Mouse (Mus musculus) layer of hippocampus, postnatal 25 days (tissue): ENCODE data around the gene Il4i1. TPM values are rescaled to one million over a fixed set of nuclear protein-coding genes. Genes with fewer than 3 reads are reported as not detected.

Experiments
- DNase-seq, 2 experiments: peaks; one replicate each; pipeline ENCODE4 v3.0.0; 2022; ENCODE audit warnings: mixed read lengths in 2 of 2, low spot score in 1 of 2; ENCODE audit errors: extremely low spot score in 1 of 2
- microRNA-seq, 2 experiments: library from miRNA; unstranded; fragments of <30 nt; microRNA quantifications; one replicate each; pipeline ENCODE4 v1.2.0; 2021
- total RNA-seq, 2 experiments: library from RNA; stranded (reverse); gene quantifications; 2 replicates each; pipeline ENCODE4 v1.2.3; 2021

Il4i1 gene
- total RNA-seq, 2 experiments from 2014 or later = 1.4 to 2.4 TPM

DNA sequence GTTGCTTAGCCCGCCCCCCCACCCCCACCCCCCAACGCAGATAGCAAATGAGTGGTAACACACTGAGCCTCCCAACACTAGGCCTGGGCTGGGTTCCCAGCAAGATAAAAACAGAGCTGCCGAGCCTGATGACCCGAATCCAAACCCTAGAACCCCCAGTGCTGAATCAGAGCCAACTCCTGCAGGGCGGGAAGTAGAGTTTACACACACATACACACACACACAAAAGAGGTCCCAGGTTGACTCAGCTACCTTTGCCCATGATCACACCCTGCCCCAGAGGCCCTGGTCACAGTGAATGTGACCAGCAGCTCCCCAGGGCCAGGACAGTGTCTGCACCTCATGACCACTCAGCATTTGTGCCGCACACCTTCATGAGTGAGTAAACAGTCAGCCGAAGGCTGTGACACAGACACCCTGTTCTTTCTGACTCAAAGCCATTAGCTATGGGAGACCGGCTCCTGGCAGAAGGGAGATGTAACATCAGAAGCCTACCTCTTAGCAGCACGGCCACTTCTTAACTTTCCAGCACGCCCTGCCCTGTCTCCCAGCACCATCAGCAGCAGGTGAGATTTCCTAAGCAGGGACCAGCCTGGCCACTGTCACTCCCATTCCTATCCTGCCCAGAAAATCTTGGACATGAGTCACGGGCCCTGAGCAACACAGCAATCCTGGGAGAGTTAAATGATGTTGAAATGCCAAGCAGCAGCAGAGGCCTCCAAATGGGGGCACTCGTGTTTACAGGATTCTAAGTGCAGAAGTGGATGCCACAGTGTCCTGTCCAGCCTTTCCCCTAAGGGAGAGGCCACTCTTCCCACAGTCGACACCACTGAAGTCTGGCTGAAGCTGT lies 72.3 kb downstream of the Il4i1 start:
- DNase-seq = no peak

DNA sequence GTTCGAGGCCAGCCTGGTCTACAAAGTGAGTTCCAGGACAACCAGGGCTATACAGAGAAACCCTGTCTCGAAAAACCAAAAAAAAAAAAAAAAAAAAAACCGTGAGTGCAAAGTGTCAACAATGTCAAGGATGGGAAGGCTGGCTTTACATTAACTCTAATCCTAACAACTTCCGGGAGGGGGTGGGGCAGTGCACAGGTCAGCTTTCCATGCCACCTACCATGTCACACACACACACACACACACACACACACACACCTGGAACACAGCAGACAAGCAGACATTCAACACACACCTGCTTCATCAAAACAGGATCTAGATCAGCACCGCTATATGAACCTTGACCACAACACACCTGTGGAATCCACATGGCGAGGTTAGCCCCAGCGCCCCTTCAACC lies 74.0 kb downstream of the Il4i1 start:
- no peak for DNase-seq

Small RNA genes within 50 kb of the gene (microRNA-seq; reads per million reads assigned to microRNA genes)
- gene Mir707 = 0 reads per million in 2 experiments

Other genes starting within 250 kb of the Il4i1 start
- not detected for gene Napsa, start 244.0 kb upstream of the Il4i1 start, total RNA-seq
- gene Kcnc3, start 225.7 kb upstream of the Il4i1 start, total RNA-seq = 100 to 1,000 TPM; 167 to 190 TPM
- gene Myh14, start 145.5 kb upstream of the Il4i1 start, total RNA-seq = 10 to 100 TPM; 25.0 to 31.0 TPM
- not detected for gene Izumo2, start 107.6 kb upstream of the Il4i1 start, total RNA-seq
- gene Vrk3, start 68.0 kb upstream of the Il4i1 start, total RNA-seq = 10 to 100 TPM; 33.8 to 35.0 TPM
- gene Zfp473, start 65.3 kb upstream of the Il4i1 start, total RNA-seq = under 1 TPM; 0.31 to 0.37 TPM
- 10 to 100 TPM; 30.7 to 31.1 TPM for gene Nup62, start 299 bp upstream of the Il4i1 start, total RNA-seq
- gene Atf5, start 271 bp downstream of the Il4i1 start, total RNA-seq = 10 to 100 TPM; 26.7 to 31.2 TPM
- 10 to 100 TPM; 76.1 to 79.5 TPM for gene Akt1s1, start 32.6 kb downstream of the Il4i1 start, total RNA-seq
- 10 to 100 TPM; 59.0 to 61.0 TPM for gene Tbc1d17, start 32.7 kb downstream of the Il4i1 start, total RNA-seq
- 10 to 100 TPM; 31.1 to 34.0 TPM for gene Pnkp, start 40.8 kb downstream of the Il4i1 start, total RNA-seq
- 100 to 1,000 TPM; 311 to 358 TPM for gene Ptov1, start 53.4 kb downstream of the Il4i1 start, total RNA-seq
- gene Med25, start 76.3 kb downstream of the Il4i1 start, total RNA-seq = 100 to 1,000 TPM; 105 to 108 TPM
- gene Fuz, start 79.7 kb downstream of the Il4i1 start, total RNA-seq = 10 to 100 TPM; 27.3 to 29.2 TPM
- 100 to 1,000 TPM; 304 to 306 TPM for gene Ap2a1, start 113.1 kb downstream of the Il4i1 start, total RNA-seq
- 1 to 10 TPM in 1 of 2 experiments, under 1 TPM in 1; 0.73 to 1.0 TPM for gene Tsks, start 126.8 kb downstream of the Il4i1 start, total RNA-seq
- 100 to 1,000 TPM; 117 to 128 TPM for gene Cpt1c, start 158.5 kb downstream of the Il4i1 start, total RNA-seq
- gene Prmt1, start 170.2 kb downstream of the Il4i1 start, total RNA-seq = 100 to 1,000 TPM; 161 to 174 TPM
- gene Irf3, start 181.3 kb downstream of the Il4i1 start, total RNA-seq = 10 to 100 TPM; 39.5 to 40.1 TPM
- 1 to 10 TPM; 1.9 to 3.4 TPM for gene Bcl2l12, start 182.3 kb downstream of the Il4i1 start, total RNA-seq
- gene Scaf1, start 200.0 kb downstream of the Il4i1 start, total RNA-seq = 100 to 1,000 TPM; 151 to 156 TPM
- gene Rras, start 201.6 kb downstream of the Il4i1 start, total RNA-seq = 10 to 100 TPM; 11.7 to 12.3 TPM
- gene Prr12, start 236.5 kb downstream of the Il4i1 start, total RNA-seq = 10 to 100 TPM; 67.9 to 81.7 TPM
- gene Nosip, start 246.0 kb downstream of the Il4i1 start, total RNA-seq = 10 to 100 TPM; 49.8 to 59.4 TPM
- gene Prrg2, start 246.3 kb downstream of the Il4i1 start, total RNA-seq = 1 to 10 TPM; 5.6 to 6.6 TPM